Mouse (Mus musculus) testis, adult 2 months (tissue): ENCODE measurements around the gene Brinp2.

Experiments used
- CTCF ChIP-seq: fragments of 200-500 bp; IDR thresholded peaks from 2 replicates; pipeline ENCODE4 v1.5.1; 2012; ENCODE audit warnings: low read depth, mild to moderate bottlenecking, inconsistent platforms, low read length, moderate library complexity; ENCODE audit not compliant: control insufficient read depth, insufficient read depth, insufficient replicate concordance
- POLR2A ChIP-seq: fragments of 200-500 bp; IDR thresholded peaks from 2 replicates; pipeline ENCODE4 v1.6.1; 2012; ENCODE audit warnings: low read depth, mild to moderate bottlenecking, inconsistent platforms, low read length, moderate library complexity; ENCODE audit not compliant: control insufficient read depth

GRCm38 (mm10) chr1:158248266-158248665, 107.9 kb downstream of the Brinp2 start:
- TF ChIP-seq CTCF (no peak), POLR2A (no peak)
